Mouse (Mus musculus) midbrain, postnatal 0 days (tissue): ENCODE results near the gene Aoc2. TPM values are rescaled to one million over a fixed set of nuclear protein-coding genes. Genes with fewer than 3 reads are reported as not detected.
A peak's percentile ranks its signal among the peaks of the same experiment; 100 is the strongest.
"Not testable (repeated sequence)": the region's sequence is repeated elsewhere in the genome, so short reads cannot be mapped to it uniquely, and the experiment has no call there.

ENCODE experiments used
- ATAC-seq: fragments of 200-750 bp; cut with Nextera tagmentation; 2 replicates; pipeline ENCODE4 v1.8.0; 2017; ENCODE audit warnings: moderate number of reproducible peaks, mild to moderate bottlenecking, moderate TSS enrichment, moderate library complexity; ENCODE audit not compliant: low FRiP score
- DNase-seq: peaks from one replicate; pipeline ENCODE4 v3.0.0-alpha.2; 2015; ENCODE audit warnings: low spot score
- H3K27ac ChIP-seq: fragments of 300-500 bp; sonication (generic); 2 replicates; pipeline ENCODE4 v1.5.1; 2014; ENCODE audit warnings: low read depth, mild to moderate bottlenecking, low read length, mixed read lengths
- H3K27me3 ChIP-seq: fragments of 300-500 bp; sonication (generic); 2 replicates; pipeline ENCODE4 v1.6.1; 2014; ENCODE audit warnings: low read length, control low read depth, mixed read lengths; ENCODE audit not compliant: insufficient read depth
- H3K36me3 ChIP-seq: fragments of 300-500 bp; sonication (generic); 2 replicates; pipeline ENCODE4 v1.6.1; 2014; ENCODE audit warnings: low read length, control low read depth, mixed read lengths; ENCODE audit not compliant: insufficient read depth
- H3K4me1 ChIP-seq: fragments of 300-500 bp; sonication (generic); 2 replicates; pipeline ENCODE4 v1.6.1; 2014; ENCODE audit warnings: mild to moderate bottlenecking, control low read depth, antibody characterized with exemption, low read length, mixed read lengths; ENCODE audit not compliant: insufficient read depth
- H3K4me2 ChIP-seq: fragments of 300-500 bp; sonication (generic); 2 replicates; pipeline ENCODE4 v1.6.1; 2014; ENCODE audit warnings: low read depth, mild to moderate bottlenecking, low read length, mixed read lengths; ENCODE audit not compliant: poor library complexity, severe bottlenecking
- H3K4me3 ChIP-seq: fragments of 300-500 bp; sonication (generic); 2 replicates; pipeline ENCODE4 v1.5.1; 2014; ENCODE audit warnings: low read depth, mild to moderate bottlenecking, low read length, moderate library complexity
- H3K9ac ChIP-seq: fragments of 300-500 bp; sonication (generic); replicated peaks from 2 replicates; pipeline ENCODE4 v1.6.1; 2014; ENCODE audit warnings: mild to moderate bottlenecking, low read length, moderate library complexity, mixed read lengths; ENCODE audit not compliant: poor library complexity, severe bottlenecking
- H3K9me3 ChIP-seq: fragments of 300-500 bp; sonication (generic); 2 replicates; pipeline ENCODE4 v1.6.1; 2016; ENCODE audit warnings: low read length, control low read depth
- CTCF ChIP-seq: IDR thresholded peaks from 2 replicates; pipeline ENCODE4 v1.5.1; 2016; ENCODE audit warnings: antibody characterized with exemption, mild to moderate bottlenecking
- WGBS: fragments of 180-500 bp; shearing (Covaris S2); extraction: QIAGEN DNeasy Blood & Tissue Kit; methylation state at CpG from one replicate; pipeline ENCODE4 v1.1.7; 2014; 5-methylcytosine and 5-hydroxymethylcytosine counted together
- polyA plus RNA-seq: library from polyadenylated mRNA; unstranded; fragments of >200 nt; fragmentation: Nextera tagmentation; extraction: Ambion mirVana; gene quantifications from 2 replicates; pipeline ENCODE4 v1.2.1, GENCODE M21; 2015
- total RNA-seq: library from RNA; depleted of rRNA; stranded (reverse); fragments of >200 nt; gene quantifications from 2 replicates; pipeline ENCODE4 v1.2.3, GENCODE M21; 2014

Gene Aoc2
- total and polyA plus RNA-seq, 2 experiments from 2014 or later: 0.64 to 6.7 TPM

DNA sequence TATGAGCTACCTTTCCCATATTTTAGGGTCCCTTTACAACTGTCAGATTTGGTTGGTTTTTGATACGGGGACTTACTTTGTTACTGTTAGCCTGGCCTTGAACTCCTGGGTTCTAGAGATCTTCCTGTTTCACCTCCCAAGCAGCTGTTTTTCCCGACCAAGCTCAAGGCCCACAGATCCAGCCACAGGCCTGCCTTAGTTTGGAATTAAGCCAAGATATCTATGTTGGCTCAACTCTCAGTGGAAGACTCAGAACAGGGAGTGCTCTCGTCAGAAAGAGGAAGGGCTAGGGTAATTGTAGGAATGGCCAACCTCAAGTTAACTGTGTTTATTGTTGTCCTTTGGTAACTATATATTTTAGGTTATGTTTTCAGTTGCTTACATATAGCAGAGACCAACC, 12.7 kb upstream of the Aoc2 start:
- peaks cover 6% of the 10 kb centered on the region for H3K4me1 ChIP-seq
- H3K4me2 ChIP-seq: no peak overlapping the region
- 70% methylated on average over 3 of the region's 3 CpGs for WGBS
- no peak for TF ChIP-seq CTCF
- H3K27ac ChIP-seq: no peak overlapping the region
- no peaks in the 10 kb centered on the region for H3K36me3 ChIP-seq
- ATAC-seq: no peak
- H3K4me3 ChIP-seq: no peak overlapping the region
- no peaks in the 10 kb centered on the region for H3K27me3 ChIP-seq
- H3K9ac ChIP-seq: no peak overlapping the region
- DNase-seq: no peak
- no peaks in the 10 kb centered on the region for H3K9me3 ChIP-seq

DNA sequence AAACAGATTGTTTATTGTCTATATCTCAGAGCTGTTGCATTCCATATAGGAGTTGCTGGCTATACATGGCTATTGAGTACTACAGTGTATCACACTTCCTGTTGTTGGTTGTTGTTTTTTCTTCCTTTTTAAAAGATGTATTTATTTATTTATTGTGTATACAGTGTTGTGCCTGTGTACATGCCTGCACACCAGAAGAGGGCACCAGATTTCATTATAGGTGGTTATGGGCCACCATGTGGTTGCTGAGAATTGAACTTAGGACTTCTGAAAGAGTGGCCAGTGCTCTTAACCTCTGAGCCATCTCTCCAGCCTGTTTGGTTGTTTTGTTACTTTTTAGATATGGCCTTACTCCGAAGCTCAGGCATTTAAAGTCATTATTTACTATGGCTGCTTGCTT, 10.3 kb upstream of the Aoc2 start:
- peaks cover 7% of the 10 kb centered on the region for H3K4me1 ChIP-seq
- H3K4me2 ChIP-seq: no peak overlapping the region
- WGBS: 100% methylated on average over 1 of the region's 1 CpGs
- H3K27ac ChIP-seq: no peak overlapping the region
- no peak overlapping the region for H3K4me3 ChIP-seq
- H3K27me3 ChIP-seq: no peaks in the 10 kb centered on the region
- no peaks in the 10 kb centered on the region for H3K9me3 ChIP-seq
- DNase-seq: no peak
- ATAC-seq: no peak
- TF ChIP-seq CTCF: peak; percentile 37
- H3K9ac ChIP-seq: no peak overlapping the region
- H3K36me3 ChIP-seq: peaks cover 9% of the 10 kb centered on the region

DNA sequence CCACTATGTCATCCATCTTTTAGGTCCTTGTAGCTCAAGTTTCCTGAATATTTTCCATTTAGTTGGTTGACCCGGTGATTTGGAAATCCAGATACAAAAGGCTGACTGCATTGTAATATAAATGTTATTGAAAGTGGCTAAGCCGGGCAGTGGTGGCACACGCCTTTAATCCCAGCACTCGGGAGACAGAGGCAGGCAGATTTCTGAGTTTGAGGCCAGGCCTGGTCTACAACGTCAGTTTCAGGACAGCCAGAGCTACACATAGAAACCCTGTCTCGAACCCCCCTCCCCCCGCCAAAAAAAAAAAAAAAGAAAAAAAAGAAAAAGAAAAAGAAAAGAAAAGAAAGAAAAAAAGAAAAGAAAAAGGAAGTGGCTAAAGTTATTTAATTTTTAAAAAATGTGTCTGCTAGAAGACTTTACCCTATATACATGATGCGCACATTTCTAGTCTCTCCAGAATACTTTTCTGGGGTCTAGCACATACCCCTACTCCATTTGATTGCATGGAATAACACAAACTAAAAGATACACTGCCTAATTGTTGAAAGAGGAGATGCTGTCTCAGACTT, 9.7 kb upstream of the Aoc2 start:
- Histone ChIP-seq H3K36me3 (peaks cover 14% of the 10 kb centered on the region), H3K27me3 (no peaks in the 10 kb centered on the region), H3K4me2 (peak overlapping the region; percentile 95), H3K9ac (0 out of 2 replicates have a peak overlapping the region, but pooled peaks have one; percentile 91), H3K4me3 (peak overlapping the region; percentile 98), H3K9me3 (no peaks in the 10 kb centered on the region), H3K27ac (peak overlapping the region; percentile 78; the same call in 1 of the 2 replicates), H3K4me1 (peaks cover 7% of the 10 kb centered on the region)
- DNase-seq: no peak
- no peak for ATAC-seq
- 80% methylated on average over 8 of the region's 8 CpGs for WGBS
- TF ChIP-seq CTCF: no peak

DNA sequence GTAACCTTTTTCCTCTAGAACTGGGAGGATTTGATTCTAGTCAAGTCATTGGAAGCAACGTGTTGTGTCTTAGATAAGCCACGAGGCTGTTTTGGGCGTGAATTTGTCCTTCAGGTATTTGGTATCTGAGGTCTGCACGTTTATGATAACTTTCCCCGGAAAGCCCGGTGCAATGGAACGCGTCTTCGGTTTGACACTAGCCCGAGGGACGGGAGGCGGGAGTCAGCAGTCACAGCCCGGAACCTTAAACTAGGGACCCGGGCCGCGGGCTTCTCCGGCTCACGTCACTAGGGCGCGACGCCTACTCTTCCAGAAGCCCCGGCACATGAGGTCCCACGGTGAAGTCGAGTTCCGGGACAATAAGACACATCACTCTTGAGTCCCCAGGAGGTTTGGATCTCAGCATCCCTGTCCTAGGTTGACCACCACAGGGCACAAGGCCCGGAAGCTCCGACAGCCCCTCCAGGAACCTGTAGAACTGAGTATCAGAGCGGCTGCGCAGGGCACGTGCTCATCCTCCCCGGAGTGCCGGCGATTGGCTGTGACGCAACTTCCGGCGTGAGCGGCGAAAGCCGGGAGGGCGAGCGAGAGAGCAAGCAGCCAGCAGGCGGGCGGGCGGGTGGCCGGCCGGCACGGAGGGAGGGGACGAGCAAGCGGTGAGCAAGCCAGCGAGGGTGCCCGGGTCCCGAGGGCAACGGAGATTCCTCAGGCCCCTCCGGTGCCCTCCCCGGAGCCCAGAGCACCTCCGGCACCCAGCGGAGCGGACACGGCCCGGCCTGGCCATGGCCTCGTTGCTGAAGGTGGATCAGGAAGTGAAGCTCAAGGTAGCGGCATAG, 9.0 kb upstream of the Aoc2 start, which contains the start of gene Psme3:
Psme3 (plus strand) TSS at position 549 of the 836 bp plus-strand sequence.
- ATAC-seq: peak; percentile 91
- no peak for TF ChIP-seq CTCF

DNA sequence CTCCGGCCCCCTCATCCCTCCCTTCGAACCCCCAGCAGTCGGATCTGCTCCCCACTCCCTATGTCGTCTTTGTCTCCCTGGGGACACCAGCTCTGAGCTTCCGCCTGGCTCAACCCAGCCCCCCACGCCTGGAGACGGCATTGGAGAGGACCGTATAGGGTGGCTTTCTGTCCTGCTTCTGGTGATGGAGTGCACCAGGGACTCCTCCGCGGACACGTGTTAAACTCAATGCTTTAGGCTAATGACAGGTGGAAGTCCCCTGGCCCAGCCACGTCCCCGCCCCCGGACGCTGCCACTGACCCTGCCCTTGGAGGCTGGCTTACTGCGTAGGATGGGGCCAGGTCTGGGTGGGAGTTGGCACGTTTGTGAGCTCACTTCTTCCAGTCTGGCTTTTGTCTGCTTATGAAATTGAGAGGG, 8.4 kb upstream of the Aoc2 start:
- Histone ChIP-seq H3K36me3 (peaks cover 27% of the 10 kb centered on the region), H3K4me3 (peak overlapping the region; percentile 98), H3K9ac (peak overlapping the region; percentile 91), H3K27me3 (no peaks in the 10 kb centered on the region), H3K4me2 (peak overlapping the region; percentile 95), H3K27ac (peak overlapping the region; percentile 78), H3K9me3 (no peaks in the 10 kb centered on the region), H3K4me1 (peaks cover 7% of the 10 kb centered on the region)
- DNase-seq (no peak), ATAC-seq (peak; percentile 80; the same call in 1 of the 2 replicates)
- TF ChIP-seq CTCF: no peak
- 1% methylated on average over 17 of the region's 17 CpGs for whole genome bisulfite sequencing

More for the DNA sequence above, 9.0 kb upstream of the Aoc2 start, which contains the start of gene Psme3:
- Histone ChIP-seq H3K9me3 (no peaks in the 10 kb centered on the region), H3K4me3 (peak within 1 kb of the TSS; percentile 98), H3K4me2 (peak within 1 kb of the TSS; percentile 95), H3K4me1 (peaks cover 7% of the 10 kb centered on the region), H3K27ac (peak within 1 kb of the TSS; percentile 78), H3K36me3 (peaks cover 21% of the 10 kb centered on the region), H3K9ac (peak within 1 kb of the TSS; percentile 91), H3K27me3 (no peaks in the 10 kb centered on the region)
- under 1% methylated on average over 56 of the region's 62 CpGs for WGBS
- DNase-seq: peak; percentile 93

DNA sequence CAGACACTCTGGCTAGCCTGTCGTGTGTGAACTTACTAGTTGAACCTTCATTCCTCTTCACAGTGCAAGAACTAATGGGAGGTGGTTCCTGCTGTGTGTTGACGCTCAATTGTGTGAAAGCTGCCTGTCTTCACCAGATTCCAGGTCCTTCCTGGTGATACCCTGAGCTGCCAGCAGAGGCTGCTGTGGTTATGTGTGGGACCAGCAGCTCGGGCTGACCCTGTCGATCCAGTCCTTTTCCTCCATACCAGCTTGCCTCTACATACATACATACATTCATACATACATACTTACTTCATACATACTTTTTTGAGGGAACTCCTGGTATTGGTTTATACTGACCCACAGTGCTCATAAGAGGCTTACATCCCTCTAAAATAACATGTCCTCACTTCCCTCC, 1.3 kb upstream of the Aoc2 start:
- Histone ChIP-seq H3K27me3 (no peaks in the 10 kb centered on the region), H3K9ac (no peak overlapping the region), H3K4me1 (no peaks in the 10 kb centered on the region), H3K27ac (no peak overlapping the region), H3K36me3 (peaks cover 58% of the 10 kb centered on the region), H3K4me2 (no peak overlapping the region), H3K4me3 (no peak overlapping the region), H3K9me3 (no peaks in the 10 kb centered on the region)
- 0 out of 2 replicates have a peak, but pooled peaks have one; percentile 31 for ATAC-seq
- WGBS: 11% methylated on average over 4 of the region's 4 CpGs
- DNase-seq: peak; percentile 80
- TF ChIP-seq CTCF: peak; percentile 95

DNA sequence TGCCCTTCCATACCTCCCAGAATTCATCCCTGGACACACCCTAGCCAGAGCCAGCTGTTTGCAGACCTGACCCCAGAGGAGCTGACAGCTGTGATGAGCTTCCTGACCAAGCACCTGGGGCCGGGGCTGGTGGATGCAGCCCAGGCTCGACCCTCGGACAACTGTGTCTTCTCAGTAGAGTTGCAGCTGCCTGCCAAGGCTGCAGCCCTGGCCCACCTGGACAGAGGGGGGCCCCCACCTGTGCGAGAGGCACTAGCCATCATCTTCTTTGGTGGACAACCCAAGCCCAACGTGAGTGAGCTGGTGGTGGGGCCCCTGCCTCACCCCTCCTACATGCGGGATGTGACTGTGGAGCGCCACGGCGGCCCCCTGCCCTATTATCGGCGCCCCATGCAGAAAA, 338 bp downstream of the Aoc2 start:
- H3K9me3 ChIP-seq, H3K9ac ChIP-seq, H3K27ac ChIP-seq, H3K4me1 ChIP-seq, H3K4me3 ChIP-seq, ATAC-seq, DNase-seq, H3K27me3 ChIP-seq, H3K4me2 ChIP-seq: not testable (repeated sequence)
- peaks cover 43% of the 10 kb centered on the region for H3K36me3 ChIP-seq
- 92% methylated on average over 11 of the region's 11 CpGs for WGBS
